Mouse (Mus musculus) heart, embryonic 15.5 days (tissue): ENCODE measurements around the gene Tbcb. TPM values are rescaled to one million over a fixed set of nuclear protein-coding genes. Genes with fewer than 3 reads are reported as not detected.
"Not testable (repeated sequence)": the region's sequence is repeated elsewhere in the genome, so short reads cannot be mapped to it uniquely, and the experiment has no call there.

Experiments
- ATAC-seq: fragments of 200-750 bp; cut with Nextera tagmentation; replicated peaks from 2 replicates; pipeline ENCODE4 v1.8.0; 2017; ENCODE audit warnings: low read depth, moderate TSS enrichment; ENCODE audit not compliant: insufficient number of reproducible peaks, insufficient read depth, low FRiP score
- H3K27ac ChIP-seq: fragments of 300-500 bp; sonication (generic); 2 replicates; pipeline ENCODE4 v1.5.1; 2015; ENCODE audit warnings: mild to moderate bottlenecking, inconsistent platforms
- H3K27me3 ChIP-seq: fragments of 300-500 bp; sonication (generic); 2 replicates; pipeline ENCODE4 v1.6.1; 2015; ENCODE audit warnings: inconsistent platforms
- H3K36me3 ChIP-seq: fragments of 300-500 bp; sonication (generic); 2 replicates; pipeline ENCODE4 v1.6.1; 2015; ENCODE audit warnings: mild to moderate bottlenecking, inconsistent platforms
- H3K4me1 ChIP-seq: fragments of 300-500 bp; sonication (generic); replicated peaks from 2 replicates; pipeline ENCODE4 v1.6.1; 2015; ENCODE audit warnings: inconsistent platforms
- H3K4me2 ChIP-seq: fragments of 300-500 bp; sonication (generic); 2 replicates; pipeline ENCODE4 v1.6.1; 2015; ENCODE audit warnings: inconsistent platforms, mild to moderate bottlenecking, moderate library complexity
- H3K4me3 ChIP-seq: fragments of 300-500 bp; sonication (generic); 2 replicates; pipeline ENCODE4 v1.5.1; 2015; ENCODE audit warnings: mild to moderate bottlenecking, inconsistent platforms
- H3K9ac ChIP-seq: fragments of 300-500 bp; sonication (generic); 2 replicates; pipeline ENCODE4 v1.6.1; 2015; ENCODE audit warnings: mild to moderate bottlenecking, inconsistent platforms
- H3K9me3 ChIP-seq: fragments of 300-500 bp; sonication (generic); replicated peaks from 2 replicates; pipeline ENCODE4 v1.6.1; 2016; ENCODE audit warnings: inconsistent platforms
- WGBS: fragments of 180-500 bp; shearing (Covaris S2); methylation state at CpG from one replicate; pipeline ENCODE4 v1.1.7; 2015; ENCODE audit warnings: mixed read lengths; 5-methylcytosine and 5-hydroxymethylcytosine counted together
- polyA plus RNA-seq: library from polyadenylated mRNA; unstranded; fragments of >200 nt; fragmentation: Nextera tagmentation; extraction: Ambion mirVana; gene quantifications from 2 replicates; pipeline ENCODE4 v1.2.1, GENCODE M21; 2015

The Tbcb gene
- polyA plus RNA-seq, 1 experiment from 2014 or later = 125 TPM

- no peak overlapping the region for H3K9ac ChIP-seq
- H3K27ac ChIP-seq = no peak overlapping the region
- no peak overlapping the region for H3K4me3 ChIP-seq
- H3K9me3 ChIP-seq = no peaks in the 10 kb centered on the region
- H3K4me2 ChIP-seq = no peak overlapping the region
- no peaks in the 10 kb centered on the region for H3K27me3 ChIP-seq
- peaks cover 14% of the 10 kb centered on the region for H3K4me1 ChIP-seq
- ATAC-seq = no peak
- H3K36me3 ChIP-seq = peaks cover 27% of the 10 kb centered on the region
- 80% methylated on average over 3 of the region's 3 CpGs for WGBS
Measured at GRCm38 (mm10) chr7:30221433-30221832, 10.6 kb downstream of the Tbcb start.

- peaks cover 16% of the 10 kb centered on the region for H3K36me3 ChIP-seq
- H3K27me3 ChIP-seq = no peaks in the 10 kb centered on the region
- ATAC-seq = no peak
- H3K27ac ChIP-seq = peak overlapping the region; percentile 33
- 23% methylated on average over 11 of the region's 11 CpGs for WGBS
- peak overlapping the region; percentile 70 for H3K9ac ChIP-seq
- no peaks in the 10 kb centered on the region for H3K9me3 ChIP-seq
- H3K4me3 ChIP-seq = peak overlapping the region; percentile 58
- H3K4me1 ChIP-seq = peaks cover 16% of the 10 kb centered on the region
- peak overlapping the region; percentile 93 for H3K4me2 ChIP-seq
Measured at GRCm38 (mm10) chr7:30220008-30220356, 12.1 kb downstream of the Tbcb start.

- H3K27ac ChIP-seq = peak overlapping the region; percentile 33
- WGBS = 4% methylated on average over 16 of the region's 16 CpGs
- peak; percentile 63 for ATAC-seq
- peak overlapping the region; percentile 58 for H3K4me3 ChIP-seq
- no peaks in the 10 kb centered on the region for H3K9me3 ChIP-seq
- H3K4me1 ChIP-seq = peaks cover 16% of the 10 kb centered on the region
- peaks cover 14% of the 10 kb centered on the region for H3K36me3 ChIP-seq
- peak overlapping the region; percentile 93 for H3K4me2 ChIP-seq
- no peaks in the 10 kb centered on the region for H3K27me3 ChIP-seq
- H3K9ac ChIP-seq = peak overlapping the region; percentile 70
Measured at GRCm38 (mm10) chr7:30219293-30220007, 12.6 kb downstream of the Tbcb start.

- Histone ChIP-seq H3K9ac (no peak overlapping the region), H3K4me3 (no peak overlapping the region), H3K4me1 (peaks cover 16% of the 10 kb centered on the region), H3K4me2 (no peak overlapping the region), H3K27ac (no peak overlapping the region), H3K36me3 (no peaks in the 10 kb centered on the region), H3K9me3 (no peaks in the 10 kb centered on the region), H3K27me3 (no peaks in the 10 kb centered on the region)
- WGBS = 67% methylated on average over 2 of the region's 2 CpGs
- ATAC-seq = no peak
Measured at GRCm38 (mm10) chr7:30217277-30217676, 14.8 kb downstream of the Tbcb start.

GRCm38 (mm10) chr7:30216723-30217151 lies 15.3 kb downstream of the Tbcb start:
- H3K4me3 ChIP-seq = peak overlapping the region; percentile 28

GRCm38 (mm10) chr7:30215875-30216274 lies 16.2 kb downstream of the Tbcb start:
- WGBS = 77% methylated on average over 3 of the region's 3 CpGs

More at GRCm38 (mm10) chr7:30216723-30217151, 15.3 kb downstream of the Tbcb start:
- Histone ChIP-seq H3K9me3 (no peaks in the 10 kb centered on the region), H3K4me1 (peaks cover 16% of the 10 kb centered on the region), H3K27ac (no peak overlapping the region), H3K9ac (no peak overlapping the region; the same call in 1 of the 2 replicates), H3K27me3 (no peaks in the 10 kb centered on the region), H3K36me3 (no peaks in the 10 kb centered on the region), H3K4me2 (peak overlapping the region; percentile 50)
- WGBS = 2% methylated on average over 16 of the region's 16 CpGs
- ATAC-seq = peak; percentile 56

GRCm38 (mm10) chr7:30213881-30214280 lies 18.2 kb downstream of the Tbcb start:
- H3K4me2 ChIP-seq = no peak overlapping the region
- 72% methylated on average over 3 of the region's 3 CpGs for WGBS
- no peak for ATAC-seq
- H3K4me3 ChIP-seq = no peak overlapping the region
- no peaks in the 10 kb centered on the region for H3K27me3 ChIP-seq
- no peaks in the 10 kb centered on the region for H3K9me3 ChIP-seq
- H3K9ac ChIP-seq = no peak overlapping the region
- no peaks in the 10 kb centered on the region for H3K36me3 ChIP-seq
- peaks cover 7% of the 10 kb centered on the region; the same call in 1 of the 2 replicates for H3K4me1 ChIP-seq
- H3K27ac ChIP-seq = no peak overlapping the region

More at GRCm38 (mm10) chr7:30215875-30216274, 16.2 kb downstream of the Tbcb start:
- Histone ChIP-seq H3K4me3 (no peak overlapping the region), H3K4me2 (no peak overlapping the region), H3K9ac (no peak overlapping the region), H3K36me3 (no peaks in the 10 kb centered on the region), H3K27ac (no peak overlapping the region), H3K9me3 (no peaks in the 10 kb centered on the region), H3K27me3 (no peaks in the 10 kb centered on the region), H3K4me1 (peaks cover 16% of the 10 kb centered on the region)
- no peak for ATAC-seq

GRCm38 (mm10) chr7:30211025-30211424 lies 21.0 kb downstream of the Tbcb start:
- Histone ChIP-seq H3K4me3 (no peak overlapping the region), H3K36me3 (no peaks in the 10 kb centered on the region), H3K27ac (no peak overlapping the region), H3K9me3 (no peaks in the 10 kb centered on the region), H3K4me1 (no peaks in the 10 kb centered on the region), H3K27me3 (no peaks in the 10 kb centered on the region), H3K9ac (no peak overlapping the region), H3K4me2 (no peak overlapping the region)
- no peak for ATAC-seq
- 39% methylated on average over 4 of the region's 4 CpGs for WGBS

GRCm38 (mm10) chr7:30206364-30206763 lies 25.7 kb downstream of the Tbcb start:
- not testable (repeated sequence) for H3K27ac ChIP-seq, H3K9me3 ChIP-seq, H3K4me2 ChIP-seq, H3K4me3 ChIP-seq, ATAC-seq, H3K36me3 ChIP-seq, H3K9ac ChIP-seq, H3K27me3 ChIP-seq
- H3K4me1 ChIP-seq = peaks cover 12% of the 10 kb centered on the region; the same call in 1 of the 2 replicates
- WGBS = 55% methylated on average over 5 of the region's 5 CpGs

- 6% methylated on average over 2 of the region's 2 CpGs for WGBS
- H3K27me3 ChIP-seq = no peaks in the 10 kb centered on the region
- no peaks in the 10 kb centered on the region for H3K36me3 ChIP-seq
- no peak overlapping the region for H3K27ac ChIP-seq
- H3K4me1 ChIP-seq = peaks cover 12% of the 10 kb centered on the region; the same call in 1 of the 2 replicates
- H3K9ac ChIP-seq = no peak overlapping the region
- H3K4me2 ChIP-seq = no peak overlapping the region
- ATAC-seq = no peak
- H3K4me3 ChIP-seq = no peak overlapping the region
- no peaks in the 10 kb centered on the region for H3K9me3 ChIP-seq
Measured at GRCm38 (mm10) chr7:30205383-30205782, 26.7 kb downstream of the Tbcb start.

GRCm38 (mm10) chr7:30204380-30204779 lies 27.7 kb downstream of the Tbcb start:
- Histone ChIP-seq H3K36me3 (no peaks in the 10 kb centered on the region), H3K4me2 (peak overlapping the region; percentile 8; the same call in 1 of the 2 replicates), H3K27me3 (no peaks in the 10 kb centered on the region), H3K9ac (peak overlapping the region; percentile 22; the same call in 1 of the 2 replicates), H3K27ac (no peak overlapping the region), H3K4me3 (no peak overlapping the region), H3K9me3 (no peaks in the 10 kb centered on the region), H3K4me1 (peaks cover 12% of the 10 kb centered on the region; the same call in 1 of the 2 replicates)
- no peak for ATAC-seq
- WGBS = 13% methylated on average over 8 of the region's 8 CpGs
